Mouse (Mus musculus) frontal cortex, adult (tissue): ENCODE measurements around the gene Trak1.
A peak's percentile ranks its signal among the peaks of the same experiment; 100 is the strongest.

ENCODE experiments used
- ATAC-seq: cut with Nextera tagmentation; 2 replicates; pipeline ENCODE4 v1.9.2; 2017; ENCODE audit warnings: mild to moderate bottlenecking, moderate library complexity, mixed read lengths; ENCODE audit not compliant: low TSS enrichment

Trak1 gene

GRCm38 (mm10) chr9:121347981-121348380 lies 50.7 kb downstream of the Trak1 start:
- peak; percentile 51 for ATAC-seq

DNA sequence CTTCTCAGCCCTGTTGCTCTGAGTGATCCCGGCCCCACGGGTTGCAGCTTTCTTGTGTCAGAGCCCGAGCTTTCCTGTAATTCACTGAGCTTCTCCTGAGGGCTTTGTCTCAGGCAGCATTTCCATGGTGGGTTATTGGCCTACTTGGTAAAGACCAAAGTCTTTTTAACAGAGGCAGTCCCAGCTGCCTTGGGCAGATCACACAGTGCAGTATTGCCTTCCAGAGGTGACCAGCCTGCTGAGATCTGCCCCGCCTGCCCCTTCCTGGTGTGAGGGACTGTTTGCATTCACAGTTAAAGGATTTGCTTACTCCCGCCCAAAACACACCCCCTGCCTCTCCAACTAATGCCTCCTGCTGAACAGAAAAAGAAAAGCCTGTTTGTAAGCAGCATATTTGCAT lies 51.2 kb downstream of the Trak1 start:
- ATAC-seq: no peak

- no peak for ATAC-seq
These were observed 51.8 kb downstream of the Trak1 start for GRCm38 (mm10) chr9:121349111-121349510.

DNA sequence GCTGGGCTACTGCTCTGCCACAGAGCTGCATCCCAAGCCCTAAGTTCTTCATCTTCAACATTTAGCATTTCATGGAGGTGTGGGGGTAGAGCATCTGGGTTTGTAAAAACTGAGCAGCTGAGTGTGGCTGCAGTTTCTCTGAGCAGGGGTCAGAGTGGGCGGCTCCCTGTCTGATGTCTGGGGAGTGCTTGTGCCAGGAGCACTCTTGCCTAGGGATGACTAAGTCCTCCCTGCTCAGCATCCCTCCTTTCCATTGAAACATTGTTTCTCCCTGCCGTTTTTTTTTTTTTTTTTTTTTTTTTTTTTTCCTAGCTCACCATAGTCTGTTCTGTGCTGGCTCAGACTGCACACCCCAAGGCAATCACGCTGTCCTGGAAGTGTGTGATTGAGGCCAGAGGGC lies 53.3 kb downstream of the Trak1 start:
- no peak for ATAC-seq

DNA sequence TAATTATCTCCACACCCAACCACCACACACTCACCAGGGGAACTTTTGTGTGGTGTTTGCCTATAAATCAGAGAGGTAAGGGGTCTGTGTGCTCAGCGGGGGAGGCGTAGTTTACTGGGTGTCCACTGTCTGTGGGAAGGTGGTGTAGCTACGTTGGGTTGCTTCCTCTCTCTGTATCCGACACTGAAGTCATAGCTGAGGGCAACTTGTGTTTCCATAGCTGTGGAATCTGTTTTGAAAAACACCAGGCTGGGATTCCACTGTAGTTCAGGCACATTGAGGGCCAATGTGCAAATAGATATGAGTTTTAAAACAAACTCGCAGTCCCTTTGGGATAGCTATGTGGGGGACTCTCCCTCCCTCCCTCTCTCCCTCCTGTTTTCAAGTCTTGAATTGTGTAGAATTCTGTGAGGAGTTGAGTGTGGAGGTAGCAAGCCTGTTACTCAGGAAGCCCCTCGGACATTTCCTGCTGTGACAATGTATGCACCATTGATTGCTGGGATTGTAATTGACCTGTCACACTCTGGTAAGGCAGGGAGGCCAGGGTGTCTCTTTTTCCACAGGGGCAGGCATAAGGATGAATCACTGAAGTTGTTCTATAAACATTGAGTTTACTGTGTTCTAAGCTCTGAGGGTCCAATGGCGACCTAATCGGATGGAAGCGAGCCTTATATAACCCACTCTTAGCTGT lies 54.2 kb downstream of the Trak1 start:
- ATAC-seq: no peak

- ATAC-seq: no peak
These were observed 54.9 kb downstream of the Trak1 start for GRCm38 (mm10) chr9:121352131-121352606.

- no peak for ATAC-seq
These were observed 55.4 kb downstream of the Trak1 start for GRCm38 (mm10) chr9:121352726-121353125.

DNA sequence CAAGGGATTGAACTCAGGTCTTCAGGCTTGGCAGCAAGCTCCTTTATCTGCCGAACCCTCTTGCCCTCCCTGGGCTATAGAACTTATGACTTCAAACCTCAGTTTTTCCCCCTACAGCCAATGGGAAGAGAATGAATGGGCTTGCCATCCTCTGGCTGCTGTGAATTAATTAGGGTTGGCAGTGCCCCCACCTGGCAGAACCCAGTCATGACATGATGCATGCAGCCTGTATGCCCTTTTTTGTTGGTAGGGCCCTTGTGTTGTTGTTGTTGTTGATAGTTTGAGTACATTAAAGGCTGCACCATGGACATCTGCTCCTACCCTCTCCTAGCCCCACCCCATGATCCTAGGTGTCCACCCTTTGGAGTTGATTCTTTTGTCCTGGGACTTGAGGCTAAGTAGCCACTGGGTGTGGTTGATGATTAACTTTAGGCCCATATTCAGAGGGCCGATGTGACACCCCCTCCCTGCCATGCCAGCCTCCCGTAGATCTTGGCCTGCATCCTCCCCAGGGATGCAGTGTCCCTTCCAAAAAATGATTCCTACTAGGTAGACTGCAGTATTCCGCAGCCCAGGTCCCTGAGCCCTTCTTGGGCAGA lies 57.6 kb downstream of the Trak1 start:
- ATAC-seq: peak; percentile 1; the same call in 1 of the 2 replicates

GRCm38 (mm10) chr9:121355431-121356141 lies 58.3 kb downstream of the Trak1 start:
- ATAC-seq: peak; percentile 75

- no peak for ATAC-seq
These were observed 59.8 kb downstream of the Trak1 start for GRCm38 (mm10) chr9:121357102-121357501.

DNA sequence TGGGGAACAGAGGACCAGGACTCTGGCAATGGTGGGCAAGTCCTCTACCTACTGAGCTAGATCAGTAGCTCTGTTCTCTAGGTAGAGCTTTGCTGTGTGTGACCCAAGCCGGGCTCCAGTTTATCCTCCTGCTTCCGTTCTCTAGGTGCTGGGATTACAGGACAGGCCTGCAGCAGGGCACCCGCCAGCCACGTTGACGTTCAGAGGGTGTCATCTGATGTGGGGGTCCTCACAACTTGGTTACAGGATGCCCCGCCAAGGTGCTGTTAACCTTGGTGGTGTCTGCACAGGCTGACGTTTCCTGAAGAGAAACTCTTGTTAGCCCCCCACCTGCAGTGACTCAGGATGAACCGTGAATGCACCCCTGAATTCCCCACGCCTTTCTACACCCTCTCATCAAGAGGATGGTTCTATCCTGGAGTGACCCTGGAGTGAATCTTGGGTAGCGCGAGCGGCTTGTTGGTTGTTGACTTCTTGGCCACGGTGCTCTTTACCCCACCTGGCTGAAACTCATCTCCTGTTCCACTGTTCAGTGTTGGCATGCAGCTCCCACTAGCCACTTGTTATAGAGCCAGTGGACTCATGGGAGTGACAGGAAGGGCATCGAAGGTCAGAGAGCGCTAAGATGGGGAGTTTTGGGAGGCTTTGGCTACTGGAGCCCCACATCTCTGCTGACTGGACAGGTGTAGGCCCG lies 60.4 kb downstream of the Trak1 start:
- ATAC-seq: no peak

DNA sequence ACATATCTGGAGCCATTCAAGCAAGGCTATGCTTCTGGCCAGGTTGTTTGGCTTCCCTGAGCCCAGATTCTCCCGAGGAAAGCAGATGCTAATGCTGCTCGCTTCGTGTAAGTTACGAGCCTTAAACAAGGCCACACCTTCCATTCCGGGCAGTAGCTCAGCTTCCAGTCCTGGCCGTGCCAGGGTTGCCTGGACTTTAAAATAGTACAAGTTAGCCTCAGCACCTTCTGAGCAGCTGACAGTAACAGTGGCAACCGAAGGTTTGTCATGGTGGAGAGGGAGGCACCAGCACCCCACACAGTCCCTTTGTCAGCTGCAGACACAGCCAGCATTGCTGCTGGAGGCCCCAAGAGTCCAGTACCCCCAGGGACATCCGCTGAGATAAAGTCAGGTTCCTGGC lies 61.1 kb downstream of the Trak1 start:
- no peak for ATAC-seq

DNA sequence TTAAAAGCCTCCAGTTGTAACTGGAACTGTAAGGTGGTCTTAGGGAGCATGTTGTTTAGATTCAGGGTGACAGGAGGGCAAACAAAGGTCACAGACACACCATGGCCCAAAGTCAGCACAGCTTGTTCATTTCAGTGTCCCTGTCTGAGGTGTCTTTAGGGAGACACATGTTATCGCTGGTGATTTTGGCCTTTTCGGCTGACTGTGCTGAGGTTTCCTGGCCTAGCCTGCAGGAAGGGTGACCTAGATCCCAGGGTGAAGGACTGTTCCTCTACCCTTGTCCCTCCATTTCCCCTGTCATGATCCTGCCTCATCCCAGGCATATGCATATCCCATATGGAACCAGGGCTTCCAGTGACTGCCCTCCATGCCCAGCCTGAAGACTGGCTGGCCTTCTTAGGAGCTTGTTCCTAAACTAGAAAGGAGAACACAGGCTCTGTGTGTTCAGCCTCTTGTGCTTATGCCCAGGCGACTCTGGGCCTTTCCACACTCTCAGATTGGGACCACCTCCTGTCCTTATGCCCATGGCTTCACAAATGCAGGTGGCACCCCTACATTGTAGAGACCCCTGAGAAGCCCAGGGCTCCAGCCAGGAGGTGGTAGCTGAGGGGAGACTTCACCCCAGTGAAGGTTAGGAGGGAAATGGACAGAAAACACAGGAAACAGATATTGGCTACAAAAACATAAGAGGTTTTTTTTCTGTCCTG lies 62.1 kb downstream of the Trak1 start:
- ATAC-seq: no peak

GRCm38 (mm10) chr9:121360327-121360954 lies 63.1 kb downstream of the Trak1 start:
- ATAC-seq: peak; percentile 35

DNA sequence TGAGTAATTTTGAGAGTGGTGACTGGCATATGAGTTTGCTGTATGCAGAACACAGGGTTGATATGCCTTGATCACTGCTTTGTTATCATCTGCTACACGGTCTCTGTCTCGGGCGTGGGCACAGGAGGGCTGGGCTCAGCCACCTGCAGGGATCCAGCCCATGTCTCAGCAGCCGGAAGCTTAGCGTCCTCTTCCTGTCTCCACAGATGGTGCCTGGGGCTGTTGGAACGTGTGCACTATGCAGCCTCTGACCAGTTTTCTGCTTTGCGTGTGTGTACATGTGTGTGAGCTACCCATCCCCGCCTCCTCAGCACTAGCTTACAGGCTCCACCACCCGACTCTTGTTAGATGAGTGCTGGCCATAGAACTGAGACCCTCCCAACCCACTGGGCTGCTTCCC lies 63.7 kb downstream of the Trak1 start:
- ATAC-seq: peak; percentile 51; the same call in 1 of the 2 replicates

DNA sequence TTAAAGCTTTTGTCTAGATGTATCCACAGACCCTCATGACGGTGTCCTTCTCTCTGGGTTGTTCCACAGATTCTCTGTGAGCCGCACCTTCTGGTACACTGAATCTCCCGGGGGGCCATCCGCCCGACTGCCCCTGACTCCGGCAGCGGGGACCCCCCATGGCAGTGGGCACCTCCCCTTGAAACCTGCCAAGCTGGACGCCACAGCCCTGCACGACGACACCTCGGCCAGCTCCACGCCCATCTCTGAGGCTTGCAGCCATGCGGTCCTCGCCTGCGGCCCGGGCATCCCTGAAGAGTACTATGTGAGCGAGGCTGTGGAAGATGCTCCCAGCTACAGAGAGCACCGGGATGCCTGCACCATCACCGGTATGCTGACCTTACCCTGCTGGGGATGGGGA lies 66.6 kb downstream of the Trak1 start:
- no peak for ATAC-seq

DNA sequence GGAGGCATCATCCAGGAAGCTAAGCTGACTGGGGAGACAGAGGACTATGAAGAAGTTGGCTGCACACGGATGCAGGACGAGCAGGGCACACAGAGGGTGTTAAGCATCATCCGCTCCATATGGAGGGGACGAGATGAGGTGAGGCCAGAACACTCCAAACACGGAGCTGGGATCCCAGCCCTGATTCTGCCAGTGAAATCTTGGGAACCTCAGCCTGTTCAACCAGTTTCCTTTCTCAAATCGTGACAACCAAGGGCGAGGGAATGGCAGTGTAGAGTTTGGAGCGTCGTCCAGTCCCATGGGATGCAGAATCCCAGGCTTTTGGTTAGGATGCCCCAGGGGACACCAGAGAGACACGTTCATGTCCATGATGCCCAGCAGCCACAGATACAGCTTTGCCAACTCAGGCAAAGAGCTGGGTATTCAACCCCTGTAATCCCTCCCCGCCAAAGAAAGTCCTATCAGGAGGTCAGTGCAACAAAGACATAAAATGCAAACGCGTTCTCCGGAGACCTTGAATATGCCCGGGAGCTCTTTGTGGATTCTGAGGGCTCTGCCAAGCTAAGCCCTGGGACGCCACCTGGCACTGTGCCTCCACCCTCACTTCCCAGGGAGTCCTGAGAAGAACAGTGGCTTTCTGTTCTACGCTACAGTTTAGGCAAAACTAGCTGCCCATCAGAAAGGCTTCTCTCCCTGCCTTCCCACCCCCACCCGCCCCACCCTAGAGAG lies 69.0 kb downstream of the Trak1 start:
- peak; percentile 12; the same call in 1 of the 2 replicates for ATAC-seq

DNA sequence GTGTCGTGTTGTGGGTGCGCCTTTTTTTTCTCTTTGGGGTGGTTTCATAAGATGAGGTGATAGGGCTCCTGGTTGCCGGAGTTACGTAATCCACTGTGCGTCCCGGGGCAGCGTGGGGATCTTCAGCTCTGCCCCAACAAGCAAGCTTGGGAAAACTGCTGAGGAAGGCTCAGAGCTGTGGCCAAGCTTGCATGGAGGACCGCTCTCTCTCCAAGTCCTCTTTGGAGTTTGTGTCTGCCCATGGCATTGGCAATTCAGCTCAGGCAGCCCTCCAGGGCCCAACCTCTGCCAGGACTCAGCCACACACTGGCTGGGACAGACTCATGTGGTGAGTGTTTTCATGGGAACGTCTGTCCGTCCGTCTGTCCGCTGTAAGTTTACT lies 69.6 kb downstream of the Trak1 start:
- ATAC-seq: no peak

GRCm38 (mm10) chr9:121369573-121369972 lies 72.3 kb downstream of the Trak1 start:
- no peak for ATAC-seq

- ATAC-seq: peak; percentile 53
These were observed 74.1 kb downstream of the Trak1 start for GRCm38 (mm10) chr9:121371346-121371891.
